Mouse (Mus musculus): ENCODE data around the gene Anxa11. TPM values are rescaled to one million over a fixed set of nuclear protein-coding genes. Genes with fewer than 3 reads are reported as not detected.
A peak's percentile ranks its signal among the peaks of the same experiment; 100 is the strongest.

Anxa11 gene
- polyA plus RNA-seq, 1 experiment from 2014 or later, result 54.8 TPM

GRCm38 (mm10) chr14:25853295-25853694 is 11.3 kb downstream of the Anxa11 start:
- ChIA-PET POLR2A (interaction anchor here (1.9 kb wide), 1 partner anchor 11 kb away, joined by 5 read pairs; the partner anchor contains the start of gene Anxa11), CTCF (no interaction called here)
- in situ Hi-C loops (cut with MboI; ENCODE audit: low pct_unique_long_range_greater_than_20kb), result no loop called here
- no peaks in the 10 kb centered on the region for H3K27me3 ChIP-seq
- DNase-seq (ENCODE audit: low read depth, low spot score) (no peak), ATAC-seq (no peak)
- no peak for TF ChIP-seq CTCF (IDR thresholded peaks at IDR 0.05)

GRCm38 (mm10) chr14:25853717-25854452 is 11.9 kb downstream of the Anxa11 start:
- H3K27me3 ChIP-seq, result no peaks in the 10 kb centered on the region
- ChIA-PET POLR2A (interaction anchor here (1.9 kb wide), 1 partner anchor 11 kb away, joined by 5 read pairs; the partner anchor contains the start of gene Anxa11), CTCF (no interaction called here)
- ATAC-seq (no peak), DNase-seq (ENCODE audit: low read depth, low spot score) (no peak)
- in situ Hi-C loops (cut with MboI; ENCODE audit: low pct_unique_long_range_greater_than_20kb), result no loop called here
- TF ChIP-seq CTCF (IDR thresholded peaks at IDR 0.05), result no peak

- ATAC-seq, result no peak
- no peak for TF ChIP-seq CTCF (IDR thresholded peaks at IDR 0.05)
- H3K27me3 ChIP-seq, result no peaks in the 10 kb centered on the region
- in situ Hi-C loops (cut with MboI; ENCODE audit: low pct_unique_long_range_greater_than_20kb), result no loop called here
- POLR2A ChIA-PET, result no interaction called here
- CTCF ChIA-PET, result interaction anchor here (0.8 to 1.4 kb wide), 3 partner anchors 10 to 13 kb away, joined by 3 to 4 read pairs (median 3); no protein-coding TSS in a partner anchor
- no peak for DNase-seq (ENCODE audit: low read depth, low spot score)
Measured at GRCm38 (mm10) chr14:25855241-25855885, 13.4 kb downstream of the Anxa11 start.

GRCm38 (mm10) chr14:25857168-25857621 is 15.2 kb downstream of the Anxa11 start:
- peak; percentile 44 for ATAC-seq
- no peaks in the 10 kb centered on the region for H3K27me3 ChIP-seq
- ChIA-PET POLR2A (no interaction called here), CTCF (no interaction called here)
- in situ Hi-C loops (cut with MboI; ENCODE audit: low pct_unique_long_range_greater_than_20kb), result no loop called here
- no peak for DNase-seq (ENCODE audit: low read depth, low spot score)
- TF ChIP-seq CTCF (IDR thresholded peaks at IDR 0.05), result no peak

GRCm38 (mm10) chr14:25857940-25858339 is 16.0 kb downstream of the Anxa11 start:
- POLR2A ChIA-PET, result no interaction called here
- CTCF ChIA-PET, result no interaction called here
- no peaks in the 10 kb centered on the region for H3K27me3 ChIP-seq
- in situ Hi-C loops (cut with MboI; ENCODE audit: low pct_unique_long_range_greater_than_20kb), result no loop called here
- no peak for TF ChIP-seq CTCF (IDR thresholded peaks at IDR 0.05)
- ATAC-seq, result no peak
- DNase-seq (ENCODE audit: low read depth, low spot score), result no peak

- H3K27me3 ChIP-seq, result no peaks in the 10 kb centered on the region
- no peak for TF ChIP-seq CTCF (IDR thresholded peaks at IDR 0.05)
- no peak for DNase-seq (ENCODE audit: low read depth, low spot score)
- ATAC-seq, result no peak
- CTCF ChIA-PET, result no interaction called here
- in situ Hi-C loops (cut with MboI; ENCODE audit: low pct_unique_long_range_greater_than_20kb), result no loop called here
- POLR2A ChIA-PET, result interaction anchor here (0.5 kb wide), 1 partner anchor 265 kb away, joined by 3 read pairs; no protein-coding TSS in a partner anchor
Measured at GRCm38 (mm10) chr14:25861771-25862530, 20.0 kb downstream of the Anxa11 start.

GRCm38 (mm10) chr14:25863721-25864120 is 21.8 kb downstream of the Anxa11 start:
- no peak for TF ChIP-seq CTCF (IDR thresholded peaks at IDR 0.05)
- ChIA-PET POLR2A (no interaction called here), CTCF (no interaction called here)
- ATAC-seq (no peak), DNase-seq (ENCODE audit: low read depth, low spot score) (no peak)
- no peaks in the 10 kb centered on the region for H3K27me3 ChIP-seq
- in situ Hi-C loops (cut with MboI; ENCODE audit: low pct_unique_long_range_greater_than_20kb), result no loop called here

- POLR2A ChIA-PET, result interaction anchor here (0.6 kb wide), 1 partner anchor 68 kb away, joined by 3 read pairs; no protein-coding TSS in a partner anchor
- no peak for ATAC-seq
- in situ Hi-C loops (cut with MboI; ENCODE audit: low pct_unique_long_range_greater_than_20kb), result no loop called here
Measured at GRCm38 (mm10) chr14:25865251-25865650, 23.3 kb downstream of the Anxa11 start.

GRCm38 (mm10) chr14:25866384-25866783 is 24.4 kb downstream of the Anxa11 start:
- DNase-seq (ENCODE audit: low read depth, low spot score) (no peak), ATAC-seq (no peak)
- ChIA-PET POLR2A (interaction anchor here (0.5 kb wide), 1 partner anchor 1043 kb away, joined by 3 read pairs; no protein-coding TSS in a partner anchor), CTCF (interaction anchor here (1.5 kb wide), 1 partner anchor 11 kb away, joined by 3 read pairs; no protein-coding TSS in a partner anchor)
- in situ Hi-C loops (cut with MboI; ENCODE audit: low pct_unique_long_range_greater_than_20kb), result no loop called here
- TF ChIP-seq CTCF (IDR thresholded peaks at IDR 0.05), result no peak
- no peaks in the 10 kb centered on the region for H3K27me3 ChIP-seq

More at GRCm38 (mm10) chr14:25865251-25865650, 23.3 kb downstream of the Anxa11 start:
- TF ChIP-seq CTCF (IDR thresholded peaks at IDR 0.05), result no peak
- H3K27me3 ChIP-seq, result no peaks in the 10 kb centered on the region
- CTCF ChIA-PET, result interaction anchor here (1.5 kb wide), 1 partner anchor 10 kb away, joined by 3 read pairs; no protein-coding TSS in a partner anchor
- DNase-seq (ENCODE audit: low read depth, low spot score), result no peak

GRCm38 (mm10) chr14:25866832-25867231 is 24.9 kb downstream of the Anxa11 start:
- ChIA-PET POLR2A (interaction anchor here (0.5 kb wide), 1 partner anchor 1044 kb away, joined by 3 read pairs; no protein-coding TSS in a partner anchor), CTCF (no interaction called here)
- no peaks in the 10 kb centered on the region for H3K27me3 ChIP-seq
- DNase-seq (ENCODE audit: low read depth, low spot score) (no peak), ATAC-seq (no peak)
- in situ Hi-C loops (cut with MboI; ENCODE audit: low pct_unique_long_range_greater_than_20kb), result no loop called here
- TF ChIP-seq CTCF (IDR thresholded peaks at IDR 0.05), result no peak
